Mouse (Mus musculus): Measurements from ENCODE around the gene Creb3.

The Creb3 gene

GRCm38 (mm10) chr4:43558631-43559356 lies 3.3 kb upstream of the Creb3 start:
- peak; percentile 93 for DNase-seq

GRCm38 (mm10) chr4:43559519-43560242 lies 2.5 kb upstream of the Creb3 start:
- no peak for DNase-seq

DNA sequence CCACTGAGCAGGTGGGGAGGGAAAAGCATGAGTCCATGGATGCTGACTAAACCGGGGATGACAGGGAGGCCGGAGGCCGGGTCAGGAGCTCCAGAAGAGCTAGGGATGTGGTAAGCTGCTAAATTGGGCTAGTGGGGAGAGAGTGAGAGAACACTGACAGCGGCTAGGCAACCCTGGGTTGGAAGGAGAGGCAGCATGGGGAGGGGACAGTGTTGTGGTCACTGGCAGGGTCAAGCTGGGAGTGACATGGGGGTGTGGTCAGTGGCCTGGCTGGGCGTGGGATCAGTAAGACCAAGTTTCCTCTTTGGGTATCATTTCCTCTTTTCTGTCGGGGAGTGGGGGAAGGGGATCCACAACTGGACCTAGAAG lies 1.9 kb upstream of the Creb3 start:
- peak; percentile 86 for DNase-seq

DNA sequence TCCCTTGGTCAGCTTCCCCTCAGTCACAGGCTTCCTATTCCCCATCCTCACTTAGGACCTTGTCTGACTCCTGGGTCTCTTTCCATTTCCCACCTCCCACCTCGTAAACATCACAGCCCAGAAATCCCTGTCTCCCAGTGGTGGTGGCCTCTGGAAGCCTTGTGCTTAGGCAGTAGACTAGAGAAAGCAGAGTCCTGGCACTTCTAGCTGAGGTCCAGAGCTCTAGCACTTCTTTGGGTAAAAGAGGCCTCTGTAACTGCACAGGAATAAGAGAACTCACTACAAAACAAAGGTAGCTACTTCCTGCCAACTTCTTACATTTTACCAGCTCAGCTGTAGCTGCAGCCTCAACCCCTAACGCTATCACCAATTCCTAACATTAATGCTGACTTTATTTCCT lies 1.2 kb upstream of the Creb3 start:
- DNase-seq, result no peak

DNA sequence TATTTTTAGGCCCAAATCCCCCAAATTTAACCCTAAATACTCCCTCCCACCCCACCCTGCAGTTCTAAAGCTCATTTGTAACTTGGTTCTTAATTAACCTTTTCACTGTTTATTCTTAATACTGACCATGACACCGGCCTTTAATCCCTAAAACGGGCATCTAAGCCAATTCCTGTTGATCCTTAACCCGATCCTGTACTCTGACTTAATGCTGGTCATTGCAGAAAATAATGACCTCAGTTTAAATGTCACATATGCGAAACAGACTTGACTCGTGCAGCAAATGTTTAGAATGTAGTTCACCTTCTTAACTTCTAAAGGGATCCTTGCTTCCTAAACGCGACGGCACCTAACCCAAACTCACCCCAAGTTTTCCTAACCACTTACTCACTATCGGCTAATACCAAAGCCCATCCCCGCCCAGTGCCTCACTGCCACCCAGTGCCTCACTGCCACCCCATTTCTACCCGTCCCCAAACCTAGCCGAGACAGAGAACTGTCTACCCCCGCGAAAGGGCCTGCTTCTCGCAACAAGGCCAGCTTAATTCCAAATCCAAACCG lies 616 bp upstream of the Creb3 start:
- DNase-seq, result no peak

GRCm38 (mm10) chr4:43562769-43563600 lies 853 bp downstream of the Creb3 start:
- no peak for DNase-seq

DNA sequence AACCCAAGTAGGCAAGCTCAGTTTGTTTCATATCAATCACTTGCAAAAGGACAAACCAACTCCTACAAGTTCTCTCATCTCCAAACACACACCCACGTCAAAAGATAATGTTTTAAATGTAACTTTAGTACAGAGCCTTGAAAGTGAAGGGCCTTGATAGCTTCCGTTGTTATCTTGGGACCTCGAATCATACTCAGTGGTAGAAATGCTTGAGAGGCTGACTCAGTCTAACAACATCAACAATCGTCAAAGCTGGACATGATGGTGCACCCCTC lies 1.4 kb downstream of the Creb3 start:
- no peak for DNase-seq

DNA sequence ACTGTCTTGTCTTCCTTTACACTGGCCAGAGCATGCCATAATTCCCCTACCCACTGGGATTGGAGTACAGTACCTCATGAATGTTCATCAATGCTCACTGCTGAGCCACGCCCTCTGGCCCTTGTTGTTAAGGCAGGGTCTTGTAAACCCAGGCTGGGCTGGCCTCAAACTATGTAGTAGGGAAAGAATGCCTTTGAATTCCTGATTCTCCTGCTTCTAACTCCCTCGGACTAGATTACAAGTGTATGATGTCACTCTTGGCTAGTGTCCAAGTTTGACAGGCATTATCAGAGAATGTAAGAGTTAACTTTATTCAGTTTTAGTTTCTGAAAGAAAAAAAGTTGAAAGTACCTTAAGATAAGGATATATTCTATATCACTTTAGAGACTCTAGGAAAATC lies 2.1 kb downstream of the Creb3 start:
- peak; percentile 32 for DNase-seq

GRCm38 (mm10) chr4:43567140-43567539 lies 5.0 kb downstream of the Creb3 start:
- no peak for DNase-seq

- no peak for DNase-seq
Observed at GRCm38 (mm10) chr4:43571395-43572045, 9.4 kb downstream of the Creb3 start.

GRCm38 (mm10) chr4:43573561-43573960 lies 11.4 kb downstream of the Creb3 start:
- DNase-seq, result no peak

- DNase-seq, result no peak
Observed at GRCm38 (mm10) chr4:43575356-43575755, 13.2 kb downstream of the Creb3 start.

GRCm38 (mm10) chr4:43577237-43577881 lies 15.2 kb downstream of the Creb3 start:
- no peak for DNase-seq

DNA sequence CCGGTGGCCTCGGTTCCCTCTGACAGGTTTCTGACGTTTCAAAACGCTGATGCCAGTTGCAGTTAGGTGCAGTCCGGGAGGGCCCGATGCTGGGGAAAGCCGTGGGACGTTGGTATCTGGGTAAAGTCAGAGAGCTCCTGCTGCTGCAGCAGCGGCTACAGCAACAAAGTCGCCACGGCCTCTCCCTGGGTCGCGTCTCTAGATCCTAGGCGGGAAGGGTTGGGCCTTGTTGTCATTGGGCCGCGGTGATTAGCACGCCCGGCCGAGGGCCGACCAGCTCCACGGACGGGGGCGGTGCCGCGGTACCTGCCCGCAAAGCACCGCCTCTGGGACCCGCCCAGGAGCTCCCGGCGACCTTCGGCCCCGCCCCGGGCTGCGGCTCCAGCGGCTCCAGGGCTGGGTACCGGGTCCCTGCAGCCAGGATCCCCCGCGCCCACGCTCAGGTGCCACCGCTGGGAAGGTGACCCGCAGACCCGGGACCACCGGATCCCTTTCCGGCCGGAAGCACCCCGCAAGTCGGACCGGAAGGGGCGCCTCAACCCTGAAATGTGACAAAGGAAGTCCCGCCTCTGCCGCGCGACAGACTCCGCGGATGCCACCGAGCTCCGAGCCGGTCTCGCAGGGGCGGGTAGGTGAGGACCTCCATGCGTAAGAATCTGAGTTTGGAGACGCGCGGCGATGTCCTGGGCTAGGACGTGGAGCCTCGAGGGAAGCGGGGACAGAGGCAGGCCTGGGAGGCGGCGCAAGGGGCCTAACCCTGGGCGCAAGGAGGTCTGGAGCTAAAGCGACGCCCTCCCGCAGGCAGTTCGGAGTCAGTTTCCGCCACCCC lies 16.5 kb downstream of the Creb3 start, which contains the start of the genes Rgp1 and Gba2:
Gene Rgp1 (plus strand): TSS at position 340 of the 829 bp plus-strand sequence.
Gene Gba2 (minus strand): TSS at position 498 of the 829 bp plus-strand sequence.
- peak; percentile 90 for DNase-seq

DNA sequence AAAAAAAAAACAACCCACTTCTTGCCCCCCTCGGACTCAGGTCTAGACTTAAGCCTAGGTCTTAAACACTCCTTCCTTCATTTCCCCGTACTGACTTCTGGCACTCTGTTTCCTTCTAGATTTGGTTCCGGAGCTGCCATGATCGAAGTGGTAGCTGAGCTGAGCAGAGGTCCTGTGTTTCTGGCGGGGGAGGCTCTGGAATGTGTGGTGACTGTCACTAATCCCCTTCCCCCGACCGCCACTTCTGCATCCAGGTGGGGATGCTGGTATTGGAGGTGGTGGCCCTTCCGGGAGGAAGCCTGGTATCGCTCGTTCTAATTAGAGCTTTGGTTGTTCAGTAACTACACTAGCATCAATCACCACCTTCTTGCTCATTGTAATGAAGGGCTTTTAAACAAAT lies 17.1 kb downstream of the Creb3 start:
- no peak for DNase-seq

DNA sequence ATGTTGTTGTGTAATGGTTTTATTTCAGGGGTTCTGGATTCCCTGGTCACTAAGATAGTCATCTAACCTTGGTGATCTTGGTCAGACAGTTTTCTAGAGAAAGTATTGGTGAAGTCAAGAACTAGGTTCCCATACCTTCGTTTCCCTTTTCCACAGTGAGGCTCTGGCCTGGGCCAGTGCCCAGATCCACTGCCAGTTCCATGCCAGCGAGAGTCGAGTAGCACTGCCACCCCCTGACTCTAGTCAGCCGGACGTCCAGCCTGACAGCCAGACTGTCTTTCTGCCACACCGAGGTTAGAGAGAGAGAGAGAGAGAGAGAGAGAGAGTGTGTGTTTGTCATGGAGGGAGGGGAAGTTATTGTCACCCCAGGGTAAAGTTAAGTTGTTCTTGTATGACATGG lies 17.6 kb downstream of the Creb3 start:
- DNase-seq, result no peak

DNA sequence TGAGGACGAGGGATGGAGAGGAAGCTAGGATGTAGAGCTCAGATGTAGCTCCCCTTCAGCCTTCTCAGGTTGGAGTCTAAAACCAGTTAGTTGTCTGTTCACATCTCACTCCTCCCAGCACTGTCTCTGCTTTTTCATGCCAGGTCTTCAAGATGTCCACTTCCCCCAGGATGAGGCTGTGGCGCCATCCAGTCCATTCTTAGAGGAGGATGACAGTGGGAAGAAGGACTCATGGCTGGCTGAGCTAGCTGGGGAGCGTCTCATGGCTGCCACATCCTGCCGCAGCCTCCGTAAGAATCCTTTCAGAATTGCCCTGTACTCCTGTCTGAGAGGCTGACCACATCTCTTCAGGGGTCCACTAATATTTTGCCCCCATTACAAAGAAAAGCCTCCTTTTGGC lies 18.6 kb downstream of the Creb3 start:
- no peak for DNase-seq

DNA sequence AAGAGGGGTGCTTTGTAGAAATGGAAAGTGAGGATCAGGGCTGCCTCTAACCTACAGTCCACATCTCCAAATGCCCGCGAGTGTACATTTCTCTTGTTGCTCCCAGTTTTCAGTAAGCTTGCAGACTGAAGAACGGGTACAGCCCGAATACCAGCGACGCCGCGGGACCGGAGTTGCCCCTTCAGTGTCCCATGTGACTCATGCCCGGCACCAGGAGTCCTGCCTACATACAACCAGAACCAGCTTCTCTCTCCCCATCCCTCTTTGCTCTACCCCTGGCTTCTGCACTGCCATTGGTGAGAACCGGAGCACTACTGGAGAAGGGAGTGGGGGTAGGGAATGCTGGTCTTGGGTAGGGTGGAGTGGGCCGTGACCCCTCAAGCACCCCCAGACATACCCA lies 19.2 kb downstream of the Creb3 start:
- DNase-seq, result no peak

DNA sequence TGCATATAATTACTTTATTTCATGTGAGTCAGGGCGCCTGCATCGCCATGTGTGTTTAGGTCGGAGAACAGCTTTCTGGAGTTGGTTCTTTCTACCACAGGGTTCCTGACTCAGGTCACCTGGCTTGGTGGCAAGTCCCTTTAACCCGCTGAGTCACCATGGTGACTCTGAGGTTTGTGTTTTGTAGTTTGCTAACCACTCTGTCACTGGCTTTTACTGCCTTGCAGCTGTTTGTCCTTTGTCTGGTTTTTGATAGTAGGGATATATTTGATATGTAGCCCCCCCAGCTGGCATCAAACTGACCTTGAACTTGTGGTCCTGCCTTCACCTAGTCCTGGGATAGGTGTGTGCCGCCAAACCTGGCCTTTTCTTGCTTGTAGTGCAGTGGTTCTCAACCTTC lies 20.1 kb downstream of the Creb3 start:
- DNase-seq, result no peak

- no peak for DNase-seq
Observed at GRCm38 (mm10) chr4:43583421-43583820, 21.3 kb downstream of the Creb3 start.
